Mouse (Mus musculus): Measurements from ENCODE around the gene Gm5798. TPM values are rescaled to one million over a fixed set of nuclear protein-coding genes. Genes with fewer than 3 reads are reported as not detected.

The Gm5798 gene
- not detected for polyA plus RNA-seq (2014; fragmentation: Illumina TruSeq; extraction: RNeasy Lipid Tissue Mini Kit (QIAGEN cat#74804); ENCODE audit: low read depth, low replicate concordance)

DNA sequence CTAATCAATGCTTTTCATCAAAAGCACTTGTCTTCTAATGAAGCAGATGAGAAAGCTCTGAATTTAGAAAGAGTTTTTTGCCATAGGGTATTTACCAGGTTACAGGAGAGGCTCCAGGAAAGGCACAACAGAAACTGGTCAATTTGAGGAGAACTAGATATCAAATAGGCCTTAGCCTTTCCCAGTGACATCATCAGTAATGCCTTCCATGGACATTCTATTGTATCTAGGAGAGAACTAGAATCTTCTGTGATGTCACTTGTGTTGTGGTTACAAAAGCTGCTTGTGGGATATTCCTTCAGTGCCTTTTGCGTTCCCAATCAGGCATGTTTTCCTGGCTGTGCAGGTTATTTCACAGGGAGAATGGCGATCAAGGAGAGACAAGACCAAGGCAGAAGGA, at the start of gene Gm5798:
Gene Gm5798, plus strand, starts transcription at position 301 of the 400 bp plus-strand sequence.

GRCm38 (mm10) chr14:41386279-41386678, 37.9 kb downstream of the Gm5798 start, which contains the start of gene Gm7945:
Gene Gm7945, minus strand, starts transcription at chr14:41386379.

Other genes starting within 250 kb of the Gm5798 start
- gene Mat1a, start 243.6 kb upstream of the Gm5798 start, polyA plus RNA-seq (2014; fragmentation: Illumina TruSeq; extraction: RNeasy Lipid Tissue Mini Kit (QIAGEN cat#74804); ENCODE audit: low read depth, low replicate concordance) = 0.65 TPM
- gene Sftpa1, start 216.8 kb upstream of the Gm5798 start, polyA plus RNA-seq (2014; fragmentation: Illumina TruSeq; extraction: RNeasy Lipid Tissue Mini Kit (QIAGEN cat#74804); ENCODE audit: low read depth, low replicate concordance) = not detected
- gene Mbl1, start 197.2 kb upstream of the Gm5798 start, polyA plus RNA-seq (2014; fragmentation: Illumina TruSeq; extraction: RNeasy Lipid Tissue Mini Kit (QIAGEN cat#74804); ENCODE audit: low read depth, low replicate concordance) = 0.29 TPM
- not detected for gene Sftpd, start 163.5 kb upstream of the Gm5798 start, polyA plus RNA-seq (2014; fragmentation: Illumina TruSeq; extraction: RNeasy Lipid Tissue Mini Kit (QIAGEN cat#74804); ENCODE audit: low read depth, low replicate concordance)
- gene Gm2832, start 69.8 kb upstream of the Gm5798 start, polyA plus RNA-seq (2014; fragmentation: Illumina TruSeq; extraction: RNeasy Lipid Tissue Mini Kit (QIAGEN cat#74804); ENCODE audit: low read depth, low replicate concordance) = not detected
- not detected for gene Gm7945, start 37.8 kb downstream of the Gm5798 start, polyA plus RNA-seq (2014; fragmentation: Illumina TruSeq; extraction: RNeasy Lipid Tissue Mini Kit (QIAGEN cat#74804); ENCODE audit: low read depth, low replicate concordance)
- gene Gm6482, start 59.7 kb downstream of the Gm5798 start, polyA plus RNA-seq (2014; fragmentation: Illumina TruSeq; extraction: RNeasy Lipid Tissue Mini Kit (QIAGEN cat#74804); ENCODE audit: low read depth, low replicate concordance) = not detected
- gene Gm7954, start 104.9 kb downstream of the Gm5798 start, polyA plus RNA-seq (2014; fragmentation: Illumina TruSeq; extraction: RNeasy Lipid Tissue Mini Kit (QIAGEN cat#74804); ENCODE audit: low read depth, low replicate concordance) = not detected
- gene Gm3486, start 140.9 kb downstream of the Gm5798 start, polyA plus RNA-seq (2014; fragmentation: Illumina TruSeq; extraction: RNeasy Lipid Tissue Mini Kit (QIAGEN cat#74804); ENCODE audit: low read depth, low replicate concordance) = not detected
- not detected for gene Gm7970, start 207.0 kb downstream of the Gm5798 start, polyA plus RNA-seq (2014; fragmentation: Illumina TruSeq; extraction: RNeasy Lipid Tissue Mini Kit (QIAGEN cat#74804); ENCODE audit: low read depth, low replicate concordance)
- gene 1700049E17Rik2, start 224.6 kb downstream of the Gm5798 start, polyA plus RNA-seq (2014; fragmentation: Illumina TruSeq; extraction: RNeasy Lipid Tissue Mini Kit (QIAGEN cat#74804); ENCODE audit: low read depth, low replicate concordance) = not detected

Data from heart, adult 10 weeks (tissue).